Mouse (Mus musculus): Measurements from ENCODE around the gene Glo1.

Glo1 gene

GRCm38 (mm10) chr17:30612075-30612859 lies 14.4 kb downstream of the Glo1 start:
- peak; percentile 97 for DNase-seq (ENCODE audit: low spot score in 2 of 2)

- DNase-seq (ENCODE audit: low spot score in 2 of 2) = no peak
Measured at GRCm38 (mm10) chr17:30611221-30612074, 15.2 kb downstream of the Glo1 start.

GRCm38 (mm10) chr17:30610739-30611138 lies 15.9 kb downstream of the Glo1 start:
- DNase-seq (ENCODE audit: low spot score in 2 of 2) = no peak

GRCm38 (mm10) chr17:30609980-30610307 lies 16.7 kb downstream of the Glo1 start:
- DNase-seq (ENCODE audit: low spot score in 2 of 2) = no peak

GRCm38 (mm10) chr17:30609305-30609979 lies 17.2 kb downstream of the Glo1 start:
- DNase-seq (ENCODE audit: low spot score in 2 of 2) = no peak

GRCm38 (mm10) chr17:30607909-30608495 lies 18.7 kb downstream of the Glo1 start:
- DNase-seq (ENCODE audit: low spot score in 2 of 2) = no peak

GRCm38 (mm10) chr17:30607330-30607729 lies 19.3 kb downstream of the Glo1 start:
- DNase-seq (ENCODE audit: low spot score in 2 of 2) = no peak

- DNase-seq (ENCODE audit: low spot score in 2 of 2) = no peak
Measured at GRCm38 (mm10) chr17:30606634-30607081, 20.0 kb downstream of the Glo1 start.

- no peak for DNase-seq (ENCODE audit: low spot score in 2 of 2)
Measured at GRCm38 (mm10) chr17:30606206-30606605, 20.5 kb downstream of the Glo1 start.

GRCm38 (mm10) chr17:30605001-30605400 lies 21.7 kb downstream of the Glo1 start:
- DNase-seq (ENCODE audit: low spot score in 2 of 2) = no peak

- no peak for DNase-seq (ENCODE audit: low spot score in 2 of 2)
Measured at GRCm38 (mm10) chr17:30604296-30604695, 22.4 kb downstream of the Glo1 start.

- no peak for DNase-seq (ENCODE audit: low spot score in 2 of 2)
Measured at GRCm38 (mm10) chr17:30602175-30602574, 24.5 kb downstream of the Glo1 start.

GRCm38 (mm10) chr17:30598300-30598699 lies 28.4 kb downstream of the Glo1 start:
- DNase-seq (ENCODE audit: low spot score in 2 of 2) = no peak

- no peak for DNase-seq (ENCODE audit: low spot score in 2 of 2)
Measured at GRCm38 (mm10) chr17:30597786-30598185, 28.9 kb downstream of the Glo1 start.

GRCm38 (mm10) chr17:30594846-30595245 lies 31.8 kb downstream of the Glo1 start:
- no peak for DNase-seq (ENCODE audit: low spot score in 2 of 2)

GRCm38 (mm10) chr17:30594407-30594806 lies 32.3 kb downstream of the Glo1 start:
- DNase-seq (ENCODE audit: low spot score in 2 of 2) = no peak

GRCm38 (mm10) chr17:30590417-30591198 lies 36.1 kb downstream of the Glo1 start:
- DNase-seq (ENCODE audit: low spot score in 2 of 2) = peak; percentile 63 to 74

- DNase-seq (ENCODE audit: low spot score in 2 of 2) = no peak
Measured at GRCm38 (mm10) chr17:30583258-30584001, 43.2 kb downstream of the Glo1 start.

- no peak for DNase-seq (ENCODE audit: low spot score in 2 of 2)
Measured at GRCm38 (mm10) chr17:30582313-30582712, 44.4 kb downstream of the Glo1 start.

GRCm38 (mm10) chr17:30581201-30581600 lies 45.5 kb downstream of the Glo1 start:
- DNase-seq (ENCODE audit: low spot score in 2 of 2) = no peak

Measured in natural killer cell, adult 2 months (primary cell).